Mouse (Mus musculus) heart, adult 2 months (tissue): Measurements from ENCODE around the gene Lypd6b.

ENCODE experiments used
- CTCF ChIP-seq: fragments of 200-600 bp; IDR thresholded peaks from 2 replicates; pipeline ENCODE4 v1.8.1; 2022; ENCODE audit warnings: antibody characterized with exemption, mild to moderate bottlenecking, moderate library complexity
- EP300 ChIP-seq: fragments of 200-500 bp; IDR thresholded peaks from 2 replicates; pipeline ENCODE4 v1.6.1; 2011; ENCODE audit warnings: low read depth, low read length, control low read depth; ENCODE audit not compliant: insufficient read depth
- POLR2A ChIP-seq: fragments of 200-500 bp; IDR thresholded peaks from 2 replicates; pipeline ENCODE4 v1.6.1; 2011; ENCODE audit warnings: mild to moderate bottlenecking, low read depth, low read length, control low read depth; ENCODE audit not compliant: insufficient read depth

- TF ChIP-seq CTCF, result no peak
- TF ChIP-seq EP300, result no peak
- TF ChIP-seq POLR2A, result no peak
Observed at GRCm38 (mm10) chr2:49964899-49965298, 177.4 kb downstream of the Lypd6b start.
